Mouse (Mus musculus): Measurements from ENCODE around the gene Gucy1b1. TPM values are rescaled to one million over a fixed set of nuclear protein-coding genes. Genes with fewer than 3 reads are reported as not detected.

Gene Gucy1b1
- polyA plus RNA-seq, 1 experiment from 2014 or later = 14.1 TPM

DNA sequence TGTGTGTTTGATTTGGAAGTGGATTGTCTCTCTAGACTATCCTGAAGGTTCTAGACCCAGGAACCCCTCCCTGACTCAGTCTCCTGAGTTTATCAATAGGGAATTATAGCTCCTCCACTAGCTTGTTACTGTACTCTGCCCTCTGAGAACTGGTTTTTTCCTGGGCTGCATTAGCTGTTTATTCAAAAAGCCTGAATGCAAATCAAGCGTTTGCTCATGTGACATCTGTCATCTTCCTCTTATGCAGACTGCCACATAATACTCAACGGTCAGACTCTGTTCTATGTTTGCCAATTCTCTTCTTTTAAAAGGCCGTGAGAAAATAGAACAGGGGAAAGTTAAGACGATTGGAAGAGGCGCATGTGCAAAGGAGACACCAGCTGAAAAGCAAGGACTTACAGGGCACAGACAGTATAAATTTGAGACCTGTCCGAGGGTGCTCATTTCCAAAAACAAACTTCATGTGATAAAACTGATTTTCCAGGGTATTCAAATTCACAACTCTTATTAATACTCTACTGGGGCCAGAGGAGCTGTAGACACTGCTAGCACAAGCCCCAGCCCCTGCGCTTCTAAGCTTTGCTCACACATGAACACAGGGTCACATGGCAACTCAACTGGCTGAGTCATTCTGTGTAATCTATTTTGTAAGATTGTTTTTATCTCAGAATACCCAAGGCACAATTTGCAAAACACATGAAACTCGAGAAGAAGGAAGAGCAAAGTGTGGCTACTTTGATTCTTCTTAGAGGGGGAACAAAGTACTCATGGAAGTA, 91.2 kb downstream of the Gucy1b1 start:
- Histone ChIP-seq H3K27me3 (replicated peaks) (no peaks in the 10 kb centered on the region), H3K4me3 (no peak overlapping the region), H3K36me3 (no peaks in the 10 kb centered on the region), H3K4me2 (no peak overlapping the region), H3K9ac (no peak overlapping the region), H3K9me3 (replicated peaks) (no peaks in the 10 kb centered on the region), H3K4me1 (no peaks in the 10 kb centered on the region), H3K27ac (no peak overlapping the region)
- WGBS (ENCODE audit: insufficient replicate concordance) = 61% methylated on average over 8 of the region's 8 CpGs
- ATAC-seq = no peak

Small RNA genes within 50 kb of the gene (microRNA-seq; reads per million reads assigned to microRNA genes)
- not detected for gene Mir7010

Other genes with a start within 250 kb of the Gucy1b1 start
- 5.1 and 5.6 TPM in 2 replicates for gene Ctso, start 142.1 kb downstream of the Gucy1b1 start, polyA plus RNA-seq (2016; fragmentation: Nextera tagmentation; extraction: Ambion mirVana)
- 0.12 and 0.17 TPM in 2 replicates for gene Tdo2, start 98.5 kb downstream of the Gucy1b1 start, polyA plus RNA-seq (2016; fragmentation: Nextera tagmentation; extraction: Ambion mirVana)
- gene Asic5, start 92.4 kb downstream of the Gucy1b1 start, polyA plus RNA-seq (2016; fragmentation: Nextera tagmentation; extraction: Ambion mirVana) = not detected in 2 replicates
- gene Gucy1a1, start 71.1 kb upstream of the Gucy1b1 start, polyA plus RNA-seq (2016; fragmentation: Nextera tagmentation; extraction: Ambion mirVana) = 9.8 TPM in 2 replicates